Mouse (Mus musculus) kidney, embryonic 14.5 days (tissue): Measurements from ENCODE around the gene Ebna1bp2. TPM values are rescaled to one million over a fixed set of nuclear protein-coding genes. Genes with fewer than 3 reads are reported as not detected.

Experiments used
- ATAC-seq: fragments of 200-750 bp; cut with Nextera tagmentation; 2 replicates; pipeline ENCODE4 v1.8.0; 2017; ENCODE audit warnings: moderate number of reproducible peaks, mild to moderate bottlenecking, moderate TSS enrichment, moderate library complexity; ENCODE audit not compliant: low FRiP score, low TSS enrichment
- H3K27ac ChIP-seq: fragments of 300-500 bp; sonication (generic); 2 replicates; pipeline ENCODE4 v1.5.1; 2014; ENCODE audit warnings: low read depth, mild to moderate bottlenecking, low read length, moderate library complexity, mixed read lengths
- H3K27me3 ChIP-seq: fragments of 300-500 bp; sonication (generic); 2 replicates; pipeline ENCODE4 v1.6.1; 2014; ENCODE audit warnings: mild to moderate bottlenecking, low read length; ENCODE audit not compliant: control insufficient read depth, insufficient read depth
- H3K36me3 ChIP-seq: fragments of 300-500 bp; sonication (generic); 2 replicates; pipeline ENCODE4 v1.6.1; 2014; ENCODE audit warnings: low read length, mixed read lengths; ENCODE audit not compliant: control insufficient read depth, insufficient read depth
- H3K4me1 ChIP-seq: fragments of 300-500 bp; sonication (generic); 2 replicates; pipeline ENCODE4 v1.6.1; 2014; ENCODE audit warnings: low read length, mixed read lengths; ENCODE audit not compliant: control insufficient read depth, insufficient read depth
- H3K4me2 ChIP-seq: fragments of 300-500 bp; sonication (generic); replicated peaks from 2 replicates; pipeline ENCODE4 v1.6.1; 2014; ENCODE audit warnings: low read depth, mild to moderate bottlenecking, low read length
- H3K4me3 ChIP-seq: fragments of 300-500 bp; sonication (generic); 2 replicates; pipeline ENCODE4 v1.5.1; 2014; ENCODE audit warnings: mild to moderate bottlenecking, low read length
- H3K9ac ChIP-seq: fragments of 300-500 bp; sonication (generic); 2 replicates; pipeline ENCODE4 v1.6.1; 2014; ENCODE audit warnings: low read depth, mild to moderate bottlenecking, low read length, moderate library complexity
- H3K9me3 ChIP-seq: fragments of 300-500 bp; sonication (generic); 2 replicates; pipeline ENCODE4 v1.6.1; 2016; ENCODE audit warnings: low read length; ENCODE audit not compliant: control insufficient read depth
- WGBS: fragments of 180-500 bp; shearing (Covaris S2); extraction: QIAGEN DNeasy Blood & Tissue Kit; methylation state at CpG from one replicate; pipeline ENCODE4 v1.1.7; 2014; 5-methylcytosine and 5-hydroxymethylcytosine counted together
- polyA plus RNA-seq: library from polyadenylated mRNA; unstranded; fragments of >200 nt; fragmentation: Nextera tagmentation; extraction: Ambion mirVana; gene quantifications from 2 replicates; pipeline ENCODE4 v1.2.1, GENCODE M21; 2014

Gene Ebna1bp2
- polyA plus RNA-seq, result 199 and 222 TPM in 2 replicates

DNA sequence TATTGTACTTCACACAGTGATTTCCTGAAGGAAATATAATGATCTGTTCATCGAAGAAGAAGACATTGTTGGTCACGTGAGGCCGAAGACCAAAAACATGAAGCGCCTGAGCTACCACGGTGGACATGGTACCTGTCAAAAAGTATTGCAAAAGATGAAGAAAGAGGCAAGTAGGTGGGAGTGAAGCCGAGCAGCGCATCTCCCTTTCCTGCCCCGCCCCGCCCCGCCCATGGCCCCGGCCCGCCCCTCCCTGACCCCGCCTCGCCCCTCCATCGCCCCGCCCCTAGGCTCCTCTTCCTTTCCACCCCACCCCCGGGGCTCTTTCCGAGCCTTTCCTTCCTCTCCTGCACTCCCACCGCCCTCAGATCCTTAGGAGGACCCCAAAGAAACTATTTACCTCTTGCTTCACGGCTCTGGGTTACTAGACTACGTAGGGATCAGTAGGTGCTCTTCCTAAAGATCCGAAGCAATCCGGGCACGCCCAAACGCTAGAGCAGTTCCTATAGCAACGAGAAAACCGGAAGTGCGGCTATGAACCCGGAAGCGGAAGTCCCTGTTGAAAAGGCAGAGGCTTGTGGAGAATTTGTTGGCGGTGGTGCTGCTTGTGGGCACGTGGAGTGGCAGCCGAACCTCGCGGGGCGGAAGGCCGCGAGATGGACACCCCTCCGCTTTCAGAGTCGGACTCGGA is at the start of gene Ebna1bp2, which contains the start of gene Cfap57:
Gene Ebna1bp2, plus strand, starts transcription at position 521 of the 688 bp plus-strand sequence.
Gene Cfap57, minus strand, starts transcription at position 499 of the 688 bp plus-strand sequence.
- Histone ChIP-seq H3K9ac (peak within 1 kb of the TSS; percentile 63), H3K4me1 (peaks cover 5% of the 10 kb centered on the region; the same call in 1 of the 2 replicates), H3K27me3 (no peaks in the 10 kb centered on the region), H3K9me3 (0 out of 2 replicates have a peak, but pooled peaks cover 4% of the 10 kb centered on the region), H3K4me3 (peak within 1 kb of the TSS; percentile 68), H3K36me3 (peaks cover 26% of the 10 kb centered on the region), H3K27ac (no peak within 1 kb of the TSS), H3K4me2 (peak within 1 kb of the TSS; percentile 85)
- under 1% methylated on average over 35 of the region's 41 CpGs for WGBS
- peak; percentile 92 for ATAC-seq

DNA sequence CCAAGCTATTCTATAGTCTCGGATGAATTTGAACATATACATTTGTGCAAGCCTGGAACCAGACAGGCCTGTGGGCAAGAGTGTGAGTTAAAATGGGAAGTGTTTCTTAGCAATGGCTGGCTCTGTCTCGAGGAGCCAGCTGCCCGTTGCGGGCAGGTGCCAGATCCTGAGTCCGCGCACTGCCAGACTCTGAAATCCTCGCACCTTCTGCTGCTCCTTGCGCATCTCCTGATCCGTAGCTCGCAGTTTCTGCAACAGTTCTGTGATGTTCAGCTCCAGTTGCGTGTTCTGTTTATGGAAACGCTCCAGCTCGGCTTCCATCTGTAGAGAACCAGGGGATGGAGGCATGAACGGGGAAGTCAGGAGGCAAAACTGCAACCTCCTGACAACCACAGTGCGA is 49.2 kb upstream of the Ebna1bp2 start:
- Histone ChIP-seq H3K27ac (no peak overlapping the region), H3K4me1 (no peaks in the 10 kb centered on the region), H3K4me2 (no peak overlapping the region), H3K9me3 (no peaks in the 10 kb centered on the region), H3K27me3 (no peaks in the 10 kb centered on the region), H3K4me3 (no peak overlapping the region), H3K9ac (no peak overlapping the region), H3K36me3 (no peaks in the 10 kb centered on the region)
- ATAC-seq, result no peak
- 81% methylated on average over 15 of the region's 15 CpGs for WGBS

GRCm38 (mm10) chr4:118576097-118576496 is 44.5 kb upstream of the Ebna1bp2 start:
- Histone ChIP-seq H3K4me1 (no peaks in the 10 kb centered on the region), H3K27ac (no peak overlapping the region), H3K4me3 (no peak overlapping the region), H3K36me3 (no peaks in the 10 kb centered on the region), H3K9me3 (no peaks in the 10 kb centered on the region), H3K4me2 (no peak overlapping the region), H3K9ac (no peak overlapping the region), H3K27me3 (no peaks in the 10 kb centered on the region)
- 9% methylated on average over 6 of the region's 6 CpGs for WGBS
- no peak for ATAC-seq

GRCm38 (mm10) chr4:118579313-118579712 is 41.3 kb upstream of the Ebna1bp2 start:
- no peaks in the 10 kb centered on the region for H3K4me1 ChIP-seq
- no peaks in the 10 kb centered on the region for H3K36me3 ChIP-seq
- H3K27ac ChIP-seq, result no peak overlapping the region
- ATAC-seq, result no peak
- H3K4me2 ChIP-seq, result no peak overlapping the region
- no peak overlapping the region for H3K9ac ChIP-seq
- no peaks in the 10 kb centered on the region for H3K27me3 ChIP-seq
- no peaks in the 10 kb centered on the region for H3K9me3 ChIP-seq
- no peak overlapping the region for H3K4me3 ChIP-seq
- WGBS, result 57% methylated on average over 13 of the region's 13 CpGs

DNA sequence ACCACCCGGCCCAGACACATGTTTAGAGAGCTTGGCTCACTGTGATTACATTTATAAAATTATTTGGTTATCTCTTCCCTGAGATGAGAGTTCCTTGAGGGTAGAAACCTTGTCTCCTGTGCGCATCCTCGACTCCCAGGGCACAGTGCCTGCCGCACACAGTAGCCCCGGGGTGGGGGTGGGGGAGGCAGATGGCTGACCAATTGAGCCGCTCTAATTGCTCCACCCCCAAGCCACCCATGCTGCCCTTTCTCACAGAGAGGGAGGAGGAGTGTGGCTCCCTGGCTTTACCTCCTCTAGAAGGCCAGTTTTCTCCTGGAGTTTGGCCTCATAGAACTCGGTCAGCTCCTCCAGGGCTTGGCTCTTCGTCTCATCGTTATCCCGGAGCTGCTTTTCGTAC is 39.1 kb upstream of the Ebna1bp2 start:
- 35% methylated on average over 11 of the region's 11 CpGs for WGBS
- H3K9me3 ChIP-seq, result no peaks in the 10 kb centered on the region
- H3K4me1 ChIP-seq, result no peaks in the 10 kb centered on the region
- no peak overlapping the region for H3K9ac ChIP-seq
- no peak overlapping the region for H3K4me2 ChIP-seq
- no peaks in the 10 kb centered on the region for H3K27me3 ChIP-seq
- H3K36me3 ChIP-seq, result no peaks in the 10 kb centered on the region
- ATAC-seq, result no peak
- H3K4me3 ChIP-seq, result no peak overlapping the region
- H3K27ac ChIP-seq, result no peak overlapping the region

DNA sequence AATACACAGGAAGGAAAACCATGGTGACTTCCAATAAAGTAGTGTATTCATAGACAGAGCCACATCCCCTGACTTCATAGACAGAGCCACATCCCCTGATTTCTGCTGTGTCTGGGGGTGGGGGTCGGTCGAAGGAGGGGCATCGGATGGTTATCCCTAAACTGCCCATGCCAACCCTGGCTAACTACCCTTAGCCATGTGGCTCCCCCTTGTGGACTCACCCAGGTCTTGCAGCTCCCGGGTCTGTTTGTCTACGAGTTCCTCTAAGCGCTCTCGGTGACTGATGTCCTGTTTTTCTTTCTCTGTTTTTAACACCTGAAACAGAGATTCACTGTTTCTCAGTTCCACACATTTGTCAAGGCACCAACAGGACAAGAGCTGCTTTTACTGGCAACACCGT is 38.0 kb upstream of the Ebna1bp2 start:
- no peak overlapping the region for H3K4me2 ChIP-seq
- no peaks in the 10 kb centered on the region for H3K4me1 ChIP-seq
- H3K27ac ChIP-seq, result no peak overlapping the region
- WGBS, result 89% methylated on average over 8 of the region's 8 CpGs
- H3K9ac ChIP-seq, result no peak overlapping the region
- H3K4me3 ChIP-seq, result no peak overlapping the region
- no peak for ATAC-seq
- no peaks in the 10 kb centered on the region for H3K27me3 ChIP-seq
- no peaks in the 10 kb centered on the region for H3K9me3 ChIP-seq
- no peaks in the 10 kb centered on the region for H3K36me3 ChIP-seq

- Histone ChIP-seq H3K4me1 (no peaks in the 10 kb centered on the region), H3K27ac (no peak overlapping the region), H3K4me3 (no peak overlapping the region), H3K9ac (no peak overlapping the region), H3K4me2 (no peak overlapping the region), H3K27me3 (no peaks in the 10 kb centered on the region), H3K36me3 (no peaks in the 10 kb centered on the region), H3K9me3 (no peaks in the 10 kb centered on the region)
- ATAC-seq, result no peak
- WGBS, result 63% methylated on average over 12 of the region's 12 CpGs
Measured at GRCm38 (mm10) chr4:118589053-118589732, 31.4 kb upstream of the Ebna1bp2 start.

- H3K4me1 ChIP-seq, result no peaks in the 10 kb centered on the region
- H3K9ac ChIP-seq, result no peak overlapping the region
- no peaks in the 10 kb centered on the region for H3K36me3 ChIP-seq
- no peak overlapping the region for H3K4me3 ChIP-seq
- WGBS, result 8% methylated on average over 7 of the region's 7 CpGs
- no peaks in the 10 kb centered on the region for H3K27me3 ChIP-seq
- no peaks in the 10 kb centered on the region for H3K9me3 ChIP-seq
- H3K4me2 ChIP-seq, result no peak overlapping the region
- no peak overlapping the region for H3K27ac ChIP-seq
- ATAC-seq, result no peak
Measured at GRCm38 (mm10) chr4:118589733-118590130, 30.9 kb upstream of the Ebna1bp2 start.

DNA sequence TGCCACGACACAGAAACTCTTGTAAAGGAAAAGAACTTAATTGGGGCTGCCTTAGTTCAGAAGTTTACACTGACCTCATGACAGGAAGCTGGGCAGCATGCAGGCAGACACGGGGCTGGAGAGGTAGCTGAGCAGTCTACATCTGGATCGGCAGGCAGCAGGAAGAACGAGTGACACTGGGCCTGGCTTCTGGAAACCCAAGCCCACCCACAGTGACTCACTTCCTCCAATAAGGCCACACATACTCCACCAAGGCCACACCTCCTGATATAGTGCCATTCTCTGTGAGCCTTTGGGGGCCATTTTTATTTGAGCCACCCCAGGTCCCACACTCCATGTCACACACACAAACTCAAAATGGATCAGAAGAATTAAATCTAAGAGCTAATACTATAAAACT is 16.5 kb upstream of the Ebna1bp2 start:
- H3K36me3 ChIP-seq, result no peaks in the 10 kb centered on the region
- H3K27ac ChIP-seq, result no peak overlapping the region
- no peak overlapping the region for H3K4me3 ChIP-seq
- H3K9me3 ChIP-seq, result no peaks in the 10 kb centered on the region
- 58% methylated on average over 4 of the region's 4 CpGs for WGBS
- H3K9ac ChIP-seq, result no peak overlapping the region
- no peak overlapping the region for H3K4me2 ChIP-seq
- no peaks in the 10 kb centered on the region for H3K4me1 ChIP-seq
- no peaks in the 10 kb centered on the region for H3K27me3 ChIP-seq
- no peak for ATAC-seq
